Mouse (Mus musculus) kidney, embryonic 16.5 days (tissue): ENCODE results near the gene Emc10. TPM values are rescaled to one million over a fixed set of nuclear protein-coding genes. Genes with fewer than 3 reads are reported as not detected.

Experiments used
- ATAC-seq: fragments of 200-750 bp; cut with Nextera tagmentation; 2 replicates; pipeline ENCODE4 v1.8.0; 2017; ENCODE audit warnings: moderate TSS enrichment; ENCODE audit not compliant: low FRiP score, low TSS enrichment
- H3K27ac ChIP-seq: fragments of 300-500 bp; sonication (generic); 2 replicates; pipeline ENCODE4 v1.5.1; 2014; ENCODE audit warnings: low read length
- H3K27me3 ChIP-seq: fragments of 300-500 bp; sonication (generic); 2 replicates; pipeline ENCODE4 v1.6.1; 2014; ENCODE audit warnings: low read length, control low read depth, mixed read lengths; ENCODE audit not compliant: insufficient read depth
- H3K36me3 ChIP-seq: fragments of 300-500 bp; sonication (generic); 2 replicates; pipeline ENCODE4 v1.6.1; 2014; ENCODE audit warnings: low read length, control low read depth, mixed read lengths; ENCODE audit not compliant: insufficient read depth
- H3K4me1 ChIP-seq: fragments of 300-500 bp; sonication (generic); 2 replicates; pipeline ENCODE4 v1.6.1; 2014; ENCODE audit warnings: low read length, control low read depth, mixed read lengths; ENCODE audit not compliant: insufficient read depth
- H3K4me2 ChIP-seq: fragments of 300-500 bp; sonication (generic); replicated peaks from 2 replicates; pipeline ENCODE4 v1.6.1; 2014; ENCODE audit warnings: low read depth, low read length
- H3K4me3 ChIP-seq: fragments of 300-500 bp; sonication (generic); 2 replicates; pipeline ENCODE4 v1.5.1; 2014; ENCODE audit warnings: mild to moderate bottlenecking, low read length
- H3K9ac ChIP-seq: fragments of 300-500 bp; sonication (generic); replicated peaks from 2 replicates; pipeline ENCODE4 v1.6.1; 2014; ENCODE audit warnings: low read length
- H3K9me3 ChIP-seq: fragments of 300-500 bp; sonication (generic); 2 replicates; pipeline ENCODE4 v1.6.1; 2016; ENCODE audit warnings: low read length, control low read depth
- WGBS: fragments of 180-500 bp; shearing (Covaris S2); extraction: QIAGEN DNeasy Blood & Tissue Kit; methylation state at CpG from one replicate; pipeline ENCODE4 v1.1.7; 2014; 5-methylcytosine and 5-hydroxymethylcytosine counted together
- polyA plus RNA-seq: library from polyadenylated mRNA; unstranded; fragments of >200 nt; fragmentation: Nextera tagmentation; extraction: Ambion mirVana; gene quantifications from 2 replicates; pipeline ENCODE4 v1.2.1, GENCODE M21; 2015

Gene Emc10
- polyA plus RNA-seq, 1 experiment from 2014 or later, result 117 TPM

DNA sequence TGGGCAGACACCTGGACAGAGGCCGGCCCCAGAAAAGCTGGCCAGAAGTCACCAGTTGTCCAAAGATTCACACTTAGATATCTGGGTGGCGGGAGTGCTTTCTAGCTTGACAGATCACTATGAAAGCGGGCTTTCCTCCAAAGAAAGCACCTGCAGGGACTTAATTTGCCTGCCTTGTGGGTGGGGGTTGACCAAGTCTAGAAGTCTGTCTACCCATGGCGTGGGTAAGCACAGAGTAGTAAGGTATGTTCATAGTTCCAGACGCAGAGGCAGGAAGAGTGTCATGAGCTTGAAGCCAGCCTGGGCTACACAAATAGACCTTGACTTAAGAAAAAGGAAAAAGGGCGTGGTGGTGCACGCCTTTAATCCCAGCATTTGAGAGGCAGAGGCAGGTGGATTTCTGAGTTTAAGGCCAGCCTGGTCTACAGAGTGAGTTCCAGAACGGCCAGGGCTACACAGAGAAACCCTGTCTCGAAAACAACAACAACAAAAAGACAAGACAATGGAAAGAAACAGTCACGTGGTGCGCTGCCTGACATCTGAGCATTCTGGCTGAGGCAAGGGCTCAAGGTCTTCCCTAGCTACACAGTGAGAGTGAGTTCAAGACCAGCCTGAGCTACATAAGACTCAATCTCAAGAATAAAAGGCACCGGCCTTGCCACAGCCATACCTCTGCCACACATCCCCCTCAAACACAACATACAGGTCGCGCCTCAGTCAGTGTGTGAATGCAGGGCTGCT, 30.3 kb upstream of the Emc10 start:
- ATAC-seq, result no peak
- no peak overlapping the region for H3K27ac ChIP-seq

DNA sequence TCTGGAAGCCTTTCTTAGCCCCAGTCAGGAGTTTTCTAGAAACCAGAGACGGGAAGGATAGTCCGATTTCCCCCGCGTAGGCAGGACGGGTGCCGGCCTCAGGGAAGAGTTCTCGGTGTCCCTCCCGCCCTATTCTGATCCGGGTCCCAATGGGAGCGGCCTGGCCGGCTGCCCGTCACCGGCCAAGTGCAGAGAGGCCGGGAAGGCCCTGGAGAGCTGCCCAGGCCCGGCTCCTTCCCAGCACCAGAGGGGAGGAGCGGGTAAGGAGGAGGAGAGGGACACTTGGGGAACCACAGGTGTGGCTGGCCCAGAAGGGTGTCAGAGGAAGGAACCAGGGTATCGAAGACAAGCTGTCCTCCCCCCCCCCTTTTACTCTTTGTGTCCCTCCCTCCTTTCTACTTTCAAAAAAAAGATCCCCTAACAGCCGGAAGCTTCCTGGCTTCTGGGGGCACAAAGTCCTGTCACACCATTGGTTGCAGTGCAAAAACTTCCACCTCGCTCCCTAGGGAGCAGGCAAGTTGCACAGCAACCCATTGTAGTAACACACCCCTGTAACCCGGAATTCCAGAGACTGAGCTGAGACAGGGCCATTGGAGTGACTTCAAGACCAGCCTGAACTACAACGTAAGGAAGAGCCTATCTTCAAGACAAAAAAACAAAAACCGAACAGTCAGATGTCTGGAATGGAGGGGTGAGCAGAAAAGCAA, 28.9 kb upstream of the Emc10 start:
- H3K36me3 ChIP-seq, result no peaks in the 10 kb centered on the region
- no peaks in the 10 kb centered on the region for H3K9me3 ChIP-seq
- peaks cover 16% of the 10 kb centered on the region; the same call in 1 of the 2 replicates for H3K4me1 ChIP-seq
- peak overlapping the region; percentile 10; the same call in 1 of the 2 replicates for H3K4me3 ChIP-seq
- H3K4me2 ChIP-seq, result peak overlapping the region; percentile 38
- no peak overlapping the region for H3K27ac ChIP-seq
- peak overlapping the region; percentile 33 for H3K9ac ChIP-seq
- peaks cover 23% of the 10 kb centered on the region; the same call in 1 of the 2 replicates for H3K27me3 ChIP-seq
- WGBS, result 15% methylated on average over 22 of the region's 22 CpGs
- peak; percentile 32; the same call in 1 of the 2 replicates for ATAC-seq

More for the DNA sequence above, 30.3 kb upstream of the Emc10 start:
- 85% methylated on average over 14 of the region's 14 CpGs for WGBS
- no peak overlapping the region for H3K4me2 ChIP-seq
- no peaks in the 10 kb centered on the region for H3K36me3 ChIP-seq
- H3K9ac ChIP-seq, result no peak overlapping the region
- no peak overlapping the region for H3K4me3 ChIP-seq
- H3K27me3 ChIP-seq, result peaks cover 23% of the 10 kb centered on the region; the same call in 1 of the 2 replicates
- peaks cover 16% of the 10 kb centered on the region; the same call in 1 of the 2 replicates for H3K4me1 ChIP-seq
- H3K9me3 ChIP-seq, result no peaks in the 10 kb centered on the region

DNA sequence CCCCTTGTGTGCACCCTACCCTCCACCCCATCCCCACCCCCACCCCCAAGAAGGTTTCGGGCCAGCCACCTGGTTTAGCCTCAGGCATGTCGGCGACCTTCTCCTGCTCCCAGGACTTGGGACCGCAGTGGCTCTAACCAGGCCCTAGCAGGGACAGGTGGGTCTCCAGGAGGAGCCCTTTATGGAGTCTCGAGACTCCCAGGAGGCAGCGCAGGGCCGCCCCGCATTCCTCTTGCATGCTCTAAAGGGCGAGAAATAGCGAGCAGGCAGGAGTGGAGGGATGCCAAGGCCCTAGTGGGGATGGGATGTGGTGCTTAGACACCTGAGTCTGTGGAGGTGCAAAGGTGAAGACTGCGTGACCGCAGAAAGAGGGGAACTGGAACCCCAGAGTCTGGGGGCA, 28.2 kb upstream of the Emc10 start, which contains the start of gene Mybpc2:
Gene Mybpc2 (minus strand): TSS at position 155 of the 400 bp plus-strand sequence.
- no peaks in the 10 kb centered on the region for H3K9me3 ChIP-seq
- WGBS, result 30% methylated on average over 12 of the region's 12 CpGs
- peaks cover 23% of the 10 kb centered on the region; the same call in 1 of the 2 replicates for H3K27me3 ChIP-seq
- H3K4me2 ChIP-seq, result peak within 1 kb of the TSS; percentile 38
- peaks cover 16% of the 10 kb centered on the region; the same call in 1 of the 2 replicates for H3K4me1 ChIP-seq
- no peak within 1 kb of the TSS for H3K27ac ChIP-seq
- peak within 1 kb of the TSS; percentile 33 for H3K9ac ChIP-seq
- ATAC-seq, result no peak
- H3K36me3 ChIP-seq, result no peaks in the 10 kb centered on the region
- peak within 1 kb of the TSS; percentile 10; the same call in 1 of the 2 replicates for H3K4me3 ChIP-seq

DNA sequence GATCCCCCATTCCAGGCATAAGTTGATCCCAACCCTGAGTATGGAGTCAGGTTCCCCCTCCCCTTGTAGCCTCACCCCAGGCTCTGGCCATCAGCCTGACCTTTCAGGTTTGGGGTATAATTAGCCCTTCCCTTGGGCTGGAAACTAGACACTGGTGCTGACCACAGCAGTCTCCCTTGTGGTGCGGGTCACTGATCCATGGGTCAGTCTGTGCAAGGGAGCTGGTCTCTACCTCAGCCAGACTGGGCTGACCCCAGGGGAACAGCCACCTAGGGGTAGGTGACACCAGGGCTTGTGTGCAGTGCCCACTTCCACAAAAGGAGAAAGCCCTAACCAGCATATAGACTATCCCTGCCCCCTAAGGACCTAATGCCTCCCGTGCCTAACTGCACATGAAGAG, 26.7 kb upstream of the Emc10 start:
- Histone ChIP-seq H3K4me1 (peaks cover 16% of the 10 kb centered on the region; the same call in 1 of the 2 replicates), H3K4me2 (no peak overlapping the region), H3K36me3 (no peaks in the 10 kb centered on the region), H3K4me3 (no peak overlapping the region), H3K27me3 (peaks cover 23% of the 10 kb centered on the region; the same call in 1 of the 2 replicates), H3K9ac (no peak overlapping the region), H3K27ac (no peak overlapping the region), H3K9me3 (no peaks in the 10 kb centered on the region)
- ATAC-seq, result no peak
- 67% methylated on average over 2 of the region's 2 CpGs for WGBS

DNA sequence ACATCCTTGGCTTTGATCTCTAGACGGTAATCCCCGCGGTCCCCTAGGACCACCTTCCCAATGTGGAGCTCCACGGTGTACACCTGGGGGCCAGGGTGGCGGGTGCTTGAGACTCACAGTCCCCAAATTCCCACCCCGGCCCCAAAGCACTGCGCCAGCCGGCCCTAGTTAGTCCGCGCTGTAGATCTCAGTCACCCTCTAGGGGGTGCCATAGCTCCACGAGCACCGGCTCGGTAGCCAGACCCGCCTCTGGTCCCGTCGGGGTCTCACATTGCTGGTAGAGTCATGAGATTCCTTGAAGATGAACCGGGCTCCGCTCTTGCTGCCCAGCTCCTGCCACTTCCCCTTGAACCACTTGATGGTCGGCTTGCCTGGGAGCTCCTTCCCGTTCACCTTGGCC, 25.4 kb upstream of the Emc10 start:
- WGBS, result 3% methylated on average over 20 of the region's 20 CpGs
- Histone ChIP-seq H3K9ac (no peak overlapping the region), H3K4me2 (peak overlapping the region; percentile 31), H3K4me3 (no peak overlapping the region), H3K27me3 (peaks cover 29% of the 10 kb centered on the region; the same call in 1 of the 2 replicates), H3K9me3 (no peaks in the 10 kb centered on the region), H3K36me3 (no peaks in the 10 kb centered on the region), H3K4me1 (peaks cover 12% of the 10 kb centered on the region; the same call in 1 of the 2 replicates), H3K27ac (no peak overlapping the region)
- peak; percentile 71; the same call in 1 of the 2 replicates for ATAC-seq

DNA sequence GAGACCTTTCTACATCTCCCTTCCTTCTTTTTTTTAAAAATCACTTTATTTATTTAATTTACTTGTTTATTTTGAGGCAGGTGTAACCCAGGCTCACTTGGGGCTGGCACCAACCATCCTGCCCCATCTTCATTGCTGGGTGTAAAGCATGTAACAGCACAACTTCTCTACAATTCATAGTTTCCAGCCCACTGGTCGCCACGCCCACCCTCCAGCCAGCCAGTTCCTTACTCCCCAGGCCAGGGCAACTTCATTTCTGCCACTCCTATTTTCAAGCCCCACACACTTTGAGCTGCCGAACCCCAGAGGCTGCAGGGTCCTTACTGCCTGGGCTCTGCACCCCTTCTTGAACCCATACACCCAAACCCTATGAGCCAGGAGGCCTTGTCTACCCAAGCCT, 24.7 kb upstream of the Emc10 start:
- Histone ChIP-seq H3K36me3 (no peaks in the 10 kb centered on the region), H3K4me3 (no peak overlapping the region), H3K9ac (no peak overlapping the region), H3K4me2 (no peak overlapping the region), H3K27ac (no peak overlapping the region), H3K27me3 (peaks cover 29% of the 10 kb centered on the region; the same call in 1 of the 2 replicates), H3K9me3 (no peaks in the 10 kb centered on the region), H3K4me1 (peaks cover 12% of the 10 kb centered on the region; the same call in 1 of the 2 replicates)
- no peak for ATAC-seq
- 50% methylated on average over 3 of the region's 3 CpGs for WGBS

DNA sequence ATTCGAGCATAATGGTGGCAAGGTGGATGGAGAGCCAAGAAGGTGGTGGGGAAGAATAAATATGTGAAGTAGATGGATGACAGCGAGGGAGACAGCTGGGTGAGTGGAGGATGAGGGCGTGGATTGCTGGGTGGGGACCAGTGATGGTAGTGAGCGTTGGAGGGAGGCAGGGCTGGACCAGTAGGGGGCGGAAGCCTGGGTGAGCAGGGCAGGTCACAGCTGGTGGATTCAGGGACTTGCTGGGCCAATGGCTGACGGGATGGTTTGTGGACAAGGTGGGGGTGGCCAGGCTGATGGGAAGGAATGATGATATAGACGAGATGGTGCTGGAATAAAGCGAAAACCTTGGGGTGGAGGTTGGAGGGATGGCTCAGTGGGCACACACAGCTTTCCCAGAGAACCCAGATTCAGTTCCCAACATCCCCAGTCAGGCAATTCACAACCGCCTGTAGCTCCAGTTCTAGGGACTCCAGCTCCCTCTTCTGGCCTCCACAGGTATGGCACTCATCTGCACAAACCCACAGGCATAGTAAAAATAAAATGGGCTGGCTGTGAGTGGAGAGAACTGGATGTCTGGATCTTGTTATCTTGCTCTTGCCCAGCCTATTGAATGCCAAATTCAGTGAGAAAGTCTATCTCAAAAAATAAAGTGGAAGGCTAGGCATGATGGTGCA, 23.0 kb upstream of the Emc10 start:
- WGBS, result 74% methylated on average over 9 of the region's 9 CpGs
- no peak overlapping the region for H3K9ac ChIP-seq
- no peaks in the 10 kb centered on the region for H3K36me3 ChIP-seq
- H3K27me3 ChIP-seq, result peaks cover 24% of the 10 kb centered on the region; the same call in 1 of the 2 replicates
- no peaks in the 10 kb centered on the region for H3K4me1 ChIP-seq
- no peak overlapping the region for H3K4me3 ChIP-seq
- H3K27ac ChIP-seq, result no peak overlapping the region
- no peaks in the 10 kb centered on the region for H3K9me3 ChIP-seq
- H3K4me2 ChIP-seq, result no peak overlapping the region
- ATAC-seq, result no peak

DNA sequence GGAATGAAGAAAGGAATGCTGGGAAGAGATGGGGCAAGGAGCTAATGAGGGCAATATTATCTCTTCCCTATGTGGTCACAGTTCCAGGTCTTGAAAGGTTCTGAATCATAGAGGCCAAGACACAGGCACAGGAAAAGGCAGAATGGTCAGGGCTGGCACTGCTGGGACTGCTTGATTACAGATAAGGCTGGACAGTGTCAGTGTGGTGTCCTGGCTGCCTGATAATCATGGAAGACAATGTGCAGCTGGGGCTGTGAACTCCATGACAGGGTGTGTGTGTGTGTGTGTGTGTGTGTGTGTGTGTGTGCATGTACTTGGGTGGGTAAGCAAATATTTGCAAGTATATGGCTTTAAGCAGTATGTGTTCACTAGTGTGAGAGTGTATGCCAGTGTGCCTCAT, 11.2 kb upstream of the Emc10 start:
- no peaks in the 10 kb centered on the region for H3K36me3 ChIP-seq
- no peak overlapping the region for H3K4me3 ChIP-seq
- H3K4me2 ChIP-seq, result no peak overlapping the region
- H3K9ac ChIP-seq, result no peak overlapping the region
- no peaks in the 10 kb centered on the region for H3K9me3 ChIP-seq
- no peak for ATAC-seq
- H3K4me1 ChIP-seq, result no peaks in the 10 kb centered on the region
- no peak overlapping the region for H3K27ac ChIP-seq
- H3K27me3 ChIP-seq, result peaks cover 6% of the 10 kb centered on the region; the same call in 1 of the 2 replicates

DNA sequence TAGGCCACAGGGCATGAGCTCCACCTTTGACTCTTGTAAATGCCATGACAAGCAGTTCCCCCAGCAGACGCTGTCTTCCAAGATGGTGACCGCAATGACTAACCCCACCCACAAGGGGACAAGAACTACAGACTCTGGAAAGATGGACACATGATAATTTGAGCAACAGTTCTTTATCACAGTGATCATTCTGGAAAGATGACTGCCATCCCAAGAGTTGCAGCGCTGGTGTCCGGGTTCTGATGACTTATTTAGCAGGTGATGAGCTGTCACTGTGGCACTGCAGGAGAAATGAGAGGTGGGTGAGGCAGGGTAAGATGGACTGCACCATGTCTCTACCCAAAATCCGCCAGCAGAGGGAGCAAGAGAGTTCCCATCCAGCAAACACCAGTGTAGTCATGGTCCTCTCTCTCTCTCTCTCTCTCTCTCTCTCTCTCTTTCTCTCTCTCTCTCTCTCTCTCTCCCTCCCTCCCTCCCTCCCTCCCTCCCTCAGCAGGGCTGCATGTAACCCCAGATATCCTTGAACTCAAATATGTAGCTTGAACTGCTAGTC, 5.3 kb upstream of the Emc10 start:
- H3K4me3 ChIP-seq, result no peak overlapping the region
- no peak for ATAC-seq

More for the DNA sequence above, 5.3 kb upstream of the Emc10 start:
- H3K4me1 ChIP-seq, result no peaks in the 10 kb centered on the region
- H3K27ac ChIP-seq, result no peak overlapping the region
- H3K9me3 ChIP-seq, result no peaks in the 10 kb centered on the region
- H3K36me3 ChIP-seq, result no peaks in the 10 kb centered on the region
- H3K4me2 ChIP-seq, result no peak overlapping the region
- 38% methylated on average over 5 of the region's 5 CpGs for WGBS
- no peak overlapping the region for H3K9ac ChIP-seq
- no peaks in the 10 kb centered on the region for H3K27me3 ChIP-seq
